Mouse (Mus musculus) heart, embryonic 16.5 days (tissue): ENCODE data around the gene Stpg2. TPM values are rescaled to one million over a fixed set of nuclear protein-coding genes. Genes with fewer than 3 reads are reported as not detected.

ENCODE experiments used
- ATAC-seq: fragments of 200-750 bp; cut with Nextera tagmentation; replicated peaks from 2 replicates; pipeline ENCODE4 v1.8.0; 2017; ENCODE audit warnings: moderate number of reproducible peaks; ENCODE audit not compliant: insufficient read depth, low FRiP score; ENCODE audit errors: extremely low read depth
- H3K27ac ChIP-seq: fragments of 300-500 bp; sonication (generic); 2 replicates; pipeline ENCODE4 v1.5.1; 2014; ENCODE audit warnings: mild to moderate bottlenecking, low read length, control low read depth, moderate library complexity
- H3K27me3 ChIP-seq: fragments of 300-500 bp; sonication (generic); 2 replicates; pipeline ENCODE4 v1.6.1; 2014; ENCODE audit warnings: low read length, mixed read lengths; ENCODE audit not compliant: control insufficient read depth, insufficient read depth
- H3K36me3 ChIP-seq: fragments of 300-500 bp; sonication (generic); 2 replicates; pipeline ENCODE4 v1.6.1; 2014; ENCODE audit not compliant: control insufficient read depth, insufficient read depth
- H3K4me1 ChIP-seq: fragments of 300-500 bp; sonication (generic); 2 replicates; pipeline ENCODE4 v1.6.1; 2014; ENCODE audit warnings: low read length, mixed read lengths; ENCODE audit not compliant: control insufficient read depth, insufficient read depth
- H3K4me2 ChIP-seq: fragments of 300-500 bp; sonication (generic); 2 replicates; pipeline ENCODE4 v1.6.1; 2014; ENCODE audit warnings: low read depth, mild to moderate bottlenecking, control low read depth, low read length
- H3K4me3 ChIP-seq: fragments of 300-500 bp; sonication (generic); 2 replicates; pipeline ENCODE4 v1.5.1; 2014; ENCODE audit warnings: mild to moderate bottlenecking, control low read depth, low read length
- H3K9ac ChIP-seq: fragments of 300-500 bp; sonication (generic); 2 replicates; pipeline ENCODE4 v1.6.1; 2014; ENCODE audit warnings: low read length, control low read depth
- H3K9me3 ChIP-seq: fragments of 300-500 bp; sonication (generic); replicated peaks from 2 replicates; pipeline ENCODE4 v1.6.1; 2016; ENCODE audit warnings: low read length; ENCODE audit not compliant: control insufficient read depth
- WGBS: fragments of 180-500 bp; shearing (Covaris S2); extraction: QIAGEN DNeasy Blood & Tissue Kit; methylation state at CpG from one replicate; pipeline ENCODE4 v1.1.7; 2014; 5-methylcytosine and 5-hydroxymethylcytosine counted together
- polyA plus RNA-seq: library from polyadenylated mRNA; unstranded; fragments of >200 nt; fragmentation: Nextera tagmentation; extraction: Ambion mirVana; gene quantifications from 2 replicates; pipeline ENCODE4 v1.2.1, GENCODE M21; 2015

Stpg2 gene
- polyA plus RNA-seq, result 0.09 TPM in 1 of 2 replicates, not detected in the other

DNA sequence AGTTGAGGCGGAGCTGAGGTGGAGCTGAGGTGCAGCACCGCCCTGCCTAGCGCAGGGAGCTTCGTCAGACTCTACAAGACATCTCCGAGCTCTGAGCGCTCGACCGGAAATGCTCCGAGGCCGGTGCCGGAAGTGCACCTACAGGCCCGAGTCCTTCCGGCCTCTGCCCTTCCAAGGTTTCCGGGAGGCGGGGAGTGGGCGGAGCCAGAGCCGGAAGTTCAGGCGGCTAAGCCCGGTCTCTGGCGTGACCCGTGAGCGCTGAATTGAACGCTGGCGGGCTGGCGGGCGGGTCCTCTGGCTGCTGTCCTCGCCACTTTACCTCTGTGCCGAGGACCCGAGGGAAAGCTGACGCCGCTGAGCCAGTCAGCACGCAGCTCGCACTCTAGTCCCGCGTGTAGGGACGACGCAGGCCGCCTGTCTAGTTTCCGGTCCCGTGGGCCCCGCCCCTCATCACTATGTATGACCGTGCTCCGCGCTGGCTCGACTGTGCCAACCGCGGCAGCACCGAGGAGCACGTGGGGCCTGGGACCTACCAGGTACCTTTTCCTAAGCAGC is at the start of gene Stpg2:
Stpg2 (plus strand) TSS at position 251 of the 555 bp plus-strand sequence.
- H3K36me3 ChIP-seq, result no peaks in the 10 kb centered on the region
- H3K27ac ChIP-seq, result peak within 1 kb of the TSS; percentile 87
- peak within 1 kb of the TSS; percentile 97 for H3K4me2 ChIP-seq
- H3K4me3 ChIP-seq, result peak within 1 kb of the TSS; percentile 75
- peaks cover 3% of the 10 kb centered on the region; the same call in 1 of the 2 replicates for H3K9me3 ChIP-seq
- H3K27me3 ChIP-seq, result peaks cover 15% of the 10 kb centered on the region
- H3K4me1 ChIP-seq, result no peaks in the 10 kb centered on the region
- peak within 1 kb of the TSS; percentile 76 for H3K9ac ChIP-seq
- 1% methylated on average over 49 of the region's 49 CpGs for WGBS
- peak; percentile 96 for ATAC-seq

DNA sequence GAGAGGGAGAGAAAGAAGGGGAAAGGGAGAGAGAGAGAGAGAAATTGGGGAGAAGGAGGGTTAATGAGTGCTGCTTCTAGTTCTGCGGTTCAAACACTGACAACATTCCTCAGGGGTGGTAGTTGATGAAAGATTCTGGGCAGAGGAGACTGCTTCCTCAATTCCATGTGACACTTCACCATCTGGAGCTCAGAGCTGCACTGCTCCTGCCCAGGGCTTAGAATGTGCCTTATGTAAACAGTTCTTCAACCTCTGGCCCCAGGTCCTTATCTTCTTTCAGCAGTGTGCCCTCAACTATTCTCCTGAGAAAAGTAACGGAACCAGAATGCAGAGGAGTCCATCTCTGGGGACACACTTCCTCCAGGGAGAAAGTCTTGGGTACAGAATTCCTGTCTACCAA is 43.3 kb upstream of the Stpg2 start:
- WGBS, result 14% methylated on average over 2 of the region's 2 CpGs
- H3K27me3 ChIP-seq, result no peaks in the 10 kb centered on the region
- no peaks in the 10 kb centered on the region for H3K36me3 ChIP-seq
- no peak overlapping the region for H3K9ac ChIP-seq
- ATAC-seq, result no peak; the same call in 1 of the 2 replicates
- no peak overlapping the region for H3K27ac ChIP-seq
- H3K4me2 ChIP-seq, result no peak overlapping the region
- H3K9me3 ChIP-seq, result no peaks in the 10 kb centered on the region
- H3K4me3 ChIP-seq, result no peak overlapping the region
- peaks cover 7% of the 10 kb centered on the region for H3K4me1 ChIP-seq

DNA sequence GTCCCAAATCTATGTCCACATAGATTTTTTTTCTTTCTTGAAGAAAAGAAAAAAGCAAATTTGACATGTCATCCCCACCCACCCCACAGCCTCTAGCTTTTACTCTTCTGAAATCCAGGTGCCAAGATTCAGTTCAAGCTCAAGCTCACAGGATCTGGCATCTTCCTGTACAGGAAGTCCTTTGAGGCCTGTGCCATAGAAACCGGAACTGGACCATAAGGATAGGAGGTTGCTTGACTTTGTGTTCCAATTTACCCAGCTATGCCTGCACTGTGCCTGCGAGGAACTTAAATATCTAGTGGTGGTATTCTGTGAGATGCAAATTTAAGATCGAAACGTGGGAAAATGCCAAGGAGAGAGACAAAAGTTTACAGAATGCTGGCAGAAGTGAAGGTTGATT is 42.8 kb upstream of the Stpg2 start:
- no peak for ATAC-seq
- no peaks in the 10 kb centered on the region for H3K9me3 ChIP-seq
- WGBS, result 73% methylated on average over 4 of the region's 4 CpGs
- H3K36me3 ChIP-seq, result no peaks in the 10 kb centered on the region
- H3K4me1 ChIP-seq, result peaks cover 7% of the 10 kb centered on the region
- H3K27me3 ChIP-seq, result no peaks in the 10 kb centered on the region
- H3K4me2 ChIP-seq, result no peak overlapping the region
- no peak overlapping the region for H3K4me3 ChIP-seq
- H3K9ac ChIP-seq, result no peak overlapping the region
- H3K27ac ChIP-seq, result no peak overlapping the region

DNA sequence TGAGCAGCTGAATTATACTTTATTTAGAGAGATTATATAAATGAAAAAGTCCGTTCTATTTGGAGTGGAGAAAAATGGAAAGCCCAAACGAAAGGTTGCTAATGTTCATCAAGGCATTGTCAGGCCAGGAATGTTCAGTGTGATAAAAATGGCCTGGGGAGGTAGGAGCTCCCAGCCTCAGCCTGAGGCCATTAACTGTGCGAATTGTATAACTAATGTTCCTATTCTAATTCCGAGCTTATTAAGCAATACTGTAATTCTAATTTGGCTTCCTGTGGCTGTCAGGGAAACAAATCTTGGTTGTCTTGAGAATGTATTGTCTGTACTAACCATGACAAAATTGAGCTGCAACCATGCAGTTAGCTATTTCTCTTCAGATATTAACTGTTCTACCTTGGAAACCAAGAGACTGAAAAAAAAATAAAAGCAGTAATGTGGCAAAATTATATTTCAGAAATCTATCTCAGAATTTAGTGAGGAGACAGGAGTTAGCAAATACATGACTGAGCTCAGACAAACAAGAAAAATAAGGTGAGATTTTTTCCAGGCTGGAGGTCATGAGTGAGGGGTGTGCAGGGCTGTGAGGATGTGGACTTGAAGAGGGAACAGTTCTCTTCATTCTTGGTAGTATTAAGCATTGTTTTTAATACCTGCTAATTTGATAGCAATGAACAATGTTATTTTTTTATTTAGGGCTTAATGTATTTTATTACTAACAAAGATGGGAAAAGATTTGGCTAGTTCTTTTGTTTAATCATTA is 36.8 kb upstream of the Stpg2 start:
- no peak overlapping the region for H3K9ac ChIP-seq
- H3K27ac ChIP-seq, result no peak overlapping the region
- H3K27me3 ChIP-seq, result no peaks in the 10 kb centered on the region
- H3K4me2 ChIP-seq, result no peak overlapping the region
- H3K4me3 ChIP-seq, result no peak overlapping the region
- 60% methylated on average over 4 of the region's 4 CpGs for WGBS
- H3K36me3 ChIP-seq, result no peaks in the 10 kb centered on the region
- H3K9me3 ChIP-seq, result no peaks in the 10 kb centered on the region
- no peak for ATAC-seq
- H3K4me1 ChIP-seq, result no peaks in the 10 kb centered on the region

DNA sequence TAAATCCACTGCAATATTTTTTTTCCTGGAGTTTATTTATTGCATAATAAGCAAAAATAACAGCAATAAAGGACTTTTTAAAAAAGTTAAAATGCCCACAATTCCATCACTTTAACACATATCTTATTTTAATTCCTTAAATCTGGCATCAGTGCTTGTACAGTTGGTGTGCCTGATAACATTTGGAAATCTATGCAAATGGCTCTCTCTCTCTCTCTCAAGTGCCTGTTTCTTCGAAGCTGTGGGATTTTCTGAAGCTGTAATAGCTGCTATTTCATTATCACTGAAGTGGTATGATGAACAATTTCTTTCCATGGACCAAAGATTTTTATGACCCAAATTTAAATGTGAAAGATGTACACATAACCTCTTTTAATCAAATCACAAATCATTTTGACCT is 35.8 kb upstream of the Stpg2 start:
- WGBS, result 53% methylated on average over 1 of the region's 1 CpGs
- no peaks in the 10 kb centered on the region for H3K4me1 ChIP-seq

DNA sequence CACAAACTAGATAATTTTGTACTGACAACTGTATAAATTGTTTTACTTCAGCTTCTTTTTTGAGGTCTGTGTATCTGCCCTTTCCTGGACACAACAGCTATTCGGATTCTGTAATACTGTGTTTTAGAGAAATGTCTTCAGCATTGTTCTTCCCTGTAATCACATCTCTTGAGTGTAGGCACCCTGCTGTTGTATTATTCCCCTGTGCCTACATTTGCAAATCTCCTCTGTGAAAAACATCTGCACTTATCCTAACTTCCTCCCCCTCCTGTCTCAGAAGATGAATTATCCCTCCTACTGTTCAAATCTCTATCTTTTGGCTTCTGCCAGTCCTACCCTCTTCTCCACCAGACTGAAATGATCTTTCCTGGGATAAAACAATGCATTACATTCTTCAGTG is 28.6 kb upstream of the Stpg2 start:
- no peak for ATAC-seq
- WGBS, result 64% methylated on average over 1 of the region's 1 CpGs
- H3K4me1 ChIP-seq, result no peaks in the 10 kb centered on the region
- H3K4me3 ChIP-seq, result no peak overlapping the region
- H3K9ac ChIP-seq, result no peak overlapping the region
- no peaks in the 10 kb centered on the region for H3K36me3 ChIP-seq
- H3K9me3 ChIP-seq, result peaks cover 4% of the 10 kb centered on the region; the same call in 1 of the 2 replicates
- no peak overlapping the region for H3K4me2 ChIP-seq
- no peaks in the 10 kb centered on the region for H3K27me3 ChIP-seq
- H3K27ac ChIP-seq, result no peak overlapping the region

More for the DNA sequence above, 35.8 kb upstream of the Stpg2 start:
- Histone ChIP-seq H3K9ac (no peak overlapping the region), H3K27me3 (no peaks in the 10 kb centered on the region), H3K36me3 (no peaks in the 10 kb centered on the region), H3K27ac (no peak overlapping the region), H3K9me3 (no peaks in the 10 kb centered on the region), H3K4me2 (no peak overlapping the region), H3K4me3 (no peak overlapping the region)
- ATAC-seq, result no peak

DNA sequence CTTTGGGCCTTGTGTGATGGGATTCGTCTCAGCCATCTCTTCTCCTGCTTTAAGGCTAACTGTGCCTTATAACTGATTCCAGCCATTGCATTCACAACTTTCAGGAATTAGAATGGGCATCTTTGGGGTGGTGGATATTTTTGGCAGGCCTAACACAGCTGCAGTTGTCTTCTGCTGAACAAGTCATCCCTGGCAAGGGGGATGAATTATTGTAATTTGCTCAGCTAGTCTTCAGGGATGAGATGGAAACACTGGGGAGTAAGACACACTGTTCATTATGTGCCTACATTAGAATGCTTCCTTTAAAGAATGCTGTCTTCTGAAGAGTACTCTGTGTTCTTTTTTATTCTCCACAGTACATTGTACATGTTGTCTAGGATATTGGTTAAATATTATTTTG is 14.0 kb upstream of the Stpg2 start:
- Histone ChIP-seq H3K9ac (no peak overlapping the region), H3K9me3 (no peaks in the 10 kb centered on the region), H3K27me3 (no peaks in the 10 kb centered on the region), H3K4me2 (no peak overlapping the region), H3K36me3 (no peaks in the 10 kb centered on the region), H3K27ac (no peak overlapping the region), H3K4me3 (no peak overlapping the region), H3K4me1 (no peaks in the 10 kb centered on the region)
- ATAC-seq, result no peak
- 68% methylated on average over 1 of the region's 1 CpGs for WGBS

DNA sequence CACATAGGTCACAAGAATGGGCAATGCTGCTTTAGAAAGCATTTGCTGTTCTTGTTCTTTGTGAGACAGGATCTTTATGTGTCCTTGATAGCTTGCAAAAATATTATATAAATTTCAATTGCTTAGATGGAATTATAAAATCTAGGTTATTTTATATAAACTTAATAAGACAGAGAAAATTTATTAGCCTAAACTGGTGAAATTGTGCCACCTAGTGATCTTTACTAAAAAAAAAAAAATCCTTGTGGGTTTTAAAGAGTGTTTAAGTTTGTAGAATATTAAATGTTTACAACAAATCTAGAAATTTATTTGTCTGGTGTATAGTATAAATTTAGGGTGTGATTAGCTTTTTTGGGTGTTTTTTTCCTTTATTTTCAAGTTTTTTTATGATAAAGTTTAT is 11.6 kb upstream of the Stpg2 start:
- no peak overlapping the region for H3K4me2 ChIP-seq
- no peak overlapping the region for H3K9ac ChIP-seq
- H3K4me3 ChIP-seq, result no peak overlapping the region
- no peak overlapping the region for H3K27ac ChIP-seq
- H3K36me3 ChIP-seq, result no peaks in the 10 kb centered on the region
- ATAC-seq, result no peak
- H3K4me1 ChIP-seq, result no peaks in the 10 kb centered on the region
- no peaks in the 10 kb centered on the region for H3K9me3 ChIP-seq
- H3K27me3 ChIP-seq, result no peaks in the 10 kb centered on the region

DNA sequence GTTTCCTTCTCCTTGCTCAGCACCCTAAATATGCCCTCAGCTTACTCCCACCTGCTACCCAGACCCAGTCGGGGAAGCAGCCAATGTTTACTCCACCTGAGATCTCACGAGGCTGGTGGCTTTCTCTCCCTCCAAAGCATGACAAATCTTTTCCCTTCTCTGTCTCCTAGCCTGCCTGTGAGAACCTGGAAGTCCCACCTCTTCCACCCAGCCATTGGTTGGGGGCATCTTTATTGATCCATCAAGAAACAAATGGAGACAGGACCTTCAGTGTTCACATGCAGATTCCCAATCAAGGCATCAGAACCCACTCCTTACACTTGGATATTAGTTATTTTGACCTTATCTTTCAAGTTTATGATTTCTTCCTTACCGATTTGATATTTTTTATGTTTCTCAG is 7.1 kb upstream of the Stpg2 start:
- Histone ChIP-seq H3K4me3 (no peak overlapping the region), H3K27me3 (peaks cover 9% of the 10 kb centered on the region), H3K9ac (no peak overlapping the region), H3K4me2 (no peak overlapping the region), H3K27ac (no peak overlapping the region), H3K36me3 (no peaks in the 10 kb centered on the region), H3K9me3 (no peaks in the 10 kb centered on the region), H3K4me1 (no peaks in the 10 kb centered on the region)
- no peak for ATAC-seq
- 58% methylated on average over 3 of the region's 3 CpGs for WGBS
